Mouse (Mus musculus): Measurements from ENCODE around the gene Pirt. TPM values are rescaled to one million over a fixed set of nuclear protein-coding genes. Genes with fewer than 3 reads are reported as not detected.

Pirt gene
- total and polyA plus RNA-seq, 2 experiments, result not detected

DNA sequence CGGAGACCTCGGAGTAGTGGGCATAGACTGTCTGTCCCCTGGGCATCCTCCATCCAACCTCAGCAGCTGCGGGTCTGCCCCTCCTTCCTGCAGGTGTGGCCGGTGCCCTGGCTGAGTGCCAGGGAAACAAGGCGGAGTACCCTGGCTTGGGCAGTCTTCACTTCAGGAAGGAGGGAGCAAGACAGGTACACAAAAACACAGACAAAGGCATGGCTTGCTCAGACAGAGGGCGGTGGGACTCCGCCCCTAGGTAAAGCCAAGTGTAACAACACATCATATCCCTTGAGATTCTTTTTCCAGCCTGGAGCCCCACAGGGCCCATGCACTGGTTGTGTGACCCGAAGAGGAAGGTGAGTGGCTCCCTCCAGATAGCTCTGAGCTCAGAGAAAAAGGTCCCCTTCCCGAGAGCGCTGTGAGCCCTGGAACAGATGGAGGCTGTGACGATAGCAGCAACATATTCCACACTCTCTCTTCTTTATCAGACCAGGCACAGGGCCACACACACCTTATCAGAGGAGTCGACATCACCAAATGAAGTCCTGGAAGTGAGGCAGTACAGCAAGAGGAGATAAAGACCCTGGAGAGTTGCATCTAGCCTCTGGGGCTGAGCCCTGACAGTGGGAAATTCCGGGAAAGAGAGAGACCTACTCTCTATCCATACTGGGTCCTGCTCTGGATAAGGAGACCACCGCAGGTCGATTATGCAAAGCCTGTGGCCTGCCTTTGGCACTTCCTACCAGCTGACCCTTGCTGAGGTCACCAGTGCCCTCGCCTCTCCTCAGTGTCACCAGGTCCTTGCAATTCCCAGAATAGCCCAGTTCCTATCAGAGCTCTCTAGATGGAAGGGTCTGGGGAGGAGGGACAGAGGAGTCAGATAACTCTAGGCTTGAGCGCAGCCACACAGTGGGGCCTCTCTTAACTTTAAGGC is 1.0 kb downstream of the Pirt start:
- Histone ChIP-seq H3K4me3 (ENCODE audit: insufficient read depth, low read depth, low read length) (no peak overlapping the region), H3K27ac (replicated peaks; ENCODE audit: insufficient read depth, low read depth, low read length) (no peak overlapping the region), H3K27me3 (ENCODE audit: control insufficient read depth, insufficient read depth, low read length) (no peaks in the 10 kb centered on the region), H3K4me1 (ENCODE audit: control insufficient read depth, insufficient read depth, low read length) (no peaks in the 10 kb centered on the region), H3K79me2 (ENCODE audit: control insufficient read depth, insufficient read depth, low read length) (no peaks in the 10 kb centered on the region), H3K9ac (ENCODE audit: low read depth, low read length) (no peak overlapping the region), H3K36me3 (ENCODE audit: control insufficient read depth, insufficient read depth, low read length) (no peaks in the 10 kb centered on the region)
- TF ChIP-seq CTCF (IDR thresholded peaks at IDR 0.05; ENCODE audit: low read depth, low read length) (no peak), POLR2A (IDR thresholded peaks at IDR 0.05; ENCODE audit: extremely low read depth, insufficient read depth, low read length) (no peak)
- WGBS, result 39% methylated on average over 17 of the region's 17 CpGs
- no peak for DNase-seq (ENCODE audit: extremely low read depth, low read depth, low spot score)

DNA sequence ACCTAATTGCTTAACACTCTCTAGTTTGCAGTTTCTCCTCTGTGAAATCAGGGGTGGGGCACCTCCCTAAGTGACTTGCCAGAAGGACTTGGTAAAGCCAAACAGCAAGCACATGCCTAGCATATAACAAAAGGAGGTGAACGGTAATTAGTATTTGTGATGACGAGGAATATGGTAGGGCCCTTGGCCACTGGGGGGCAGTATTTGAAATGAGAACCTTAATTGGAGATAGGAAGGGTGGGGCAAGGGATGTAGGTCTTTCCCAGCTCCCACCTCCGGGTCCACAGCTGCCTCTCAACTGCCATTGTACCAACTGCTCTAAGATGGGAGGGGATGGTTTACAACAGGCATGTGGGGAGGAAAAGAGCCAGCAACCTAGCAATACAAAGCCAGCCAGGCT is 2.5 kb downstream of the Pirt start:
- Histone ChIP-seq H3K36me3 (ENCODE audit: control insufficient read depth, insufficient read depth, low read length) (no peaks in the 10 kb centered on the region), H3K27me3 (ENCODE audit: control insufficient read depth, insufficient read depth, low read length) (no peaks in the 10 kb centered on the region), H3K9ac (ENCODE audit: low read depth, low read length) (no peak overlapping the region), H3K27ac (replicated peaks; ENCODE audit: insufficient read depth, low read depth, low read length) (no peak overlapping the region), H3K4me1 (ENCODE audit: control insufficient read depth, insufficient read depth, low read length) (no peaks in the 10 kb centered on the region), H3K4me3 (ENCODE audit: insufficient read depth, low read depth, low read length) (no peak overlapping the region), H3K79me2 (ENCODE audit: control insufficient read depth, insufficient read depth, low read length) (no peaks in the 10 kb centered on the region)
- TF ChIP-seq POLR2A (IDR thresholded peaks at IDR 0.05; ENCODE audit: extremely low read depth, insufficient read depth, low read length), result no peak
- peak; percentile 42; the same call in 1 of the 2 replicates for TF ChIP-seq CTCF (IDR thresholded peaks at IDR 0.05; ENCODE audit: low read depth, low read length)
- 12% methylated on average over 3 of the region's 3 CpGs for WGBS
- DNase-seq (ENCODE audit: extremely low read depth, low read depth, low spot score), result peak; percentile 40

- Histone ChIP-seq H3K27me3 (ENCODE audit: control insufficient read depth, insufficient read depth, low read length) (no peaks in the 10 kb centered on the region), H3K79me2 (ENCODE audit: control insufficient read depth, insufficient read depth, low read length) (no peaks in the 10 kb centered on the region), H3K36me3 (ENCODE audit: control insufficient read depth, insufficient read depth, low read length) (no peaks in the 10 kb centered on the region), H3K27ac (replicated peaks; ENCODE audit: insufficient read depth, low read depth, low read length) (no peak overlapping the region), H3K9ac (ENCODE audit: low read depth, low read length) (no peak overlapping the region), H3K4me1 (ENCODE audit: control insufficient read depth, insufficient read depth, low read length) (no peaks in the 10 kb centered on the region), H3K4me3 (ENCODE audit: insufficient read depth, low read depth, low read length) (no peak overlapping the region)
- no peak for TF ChIP-seq POLR2A (IDR thresholded peaks at IDR 0.05; ENCODE audit: extremely low read depth, insufficient read depth, low read length)
- no peak for TF ChIP-seq CTCF (IDR thresholded peaks at IDR 0.05; ENCODE audit: low read depth, low read length)
- no peak for DNase-seq (ENCODE audit: extremely low read depth, low read depth, low spot score)
- 59% methylated on average over 2 of the region's 2 CpGs for WGBS
Measured at GRCm38 (mm10) chr11:66920012-66920411, 8.2 kb downstream of the Pirt start.

GRCm38 (mm10) chr11:66924095-66924823 is 12.5 kb downstream of the Pirt start:
- TF ChIP-seq CTCF (IDR thresholded peaks at IDR 0.05; ENCODE audit: low read depth, low read length) (no peak), POLR2A (IDR thresholded peaks at IDR 0.05; ENCODE audit: extremely low read depth, insufficient read depth, low read length) (no peak)
- DNase-seq (ENCODE audit: extremely low read depth, low read depth, low spot score), result no peak
- H3K4me1 ChIP-seq (ENCODE audit: control insufficient read depth, insufficient read depth, low read length), result no peaks in the 10 kb centered on the region
- H3K4me3 ChIP-seq (ENCODE audit: insufficient read depth, low read depth, low read length), result no peak overlapping the region
- H3K27ac ChIP-seq (replicated peaks; ENCODE audit: insufficient read depth, low read depth, low read length), result no peak overlapping the region
- no peaks in the 10 kb centered on the region for H3K36me3 ChIP-seq (ENCODE audit: control insufficient read depth, insufficient read depth, low read length)
- WGBS, result 77% methylated on average over 11 of the region's 11 CpGs
- H3K9ac ChIP-seq (ENCODE audit: low read depth, low read length), result no peak overlapping the region
- no peaks in the 10 kb centered on the region for H3K27me3 ChIP-seq (ENCODE audit: control insufficient read depth, insufficient read depth, low read length)
- H3K79me2 ChIP-seq (ENCODE audit: control insufficient read depth, insufficient read depth, low read length), result no peaks in the 10 kb centered on the region

DNA sequence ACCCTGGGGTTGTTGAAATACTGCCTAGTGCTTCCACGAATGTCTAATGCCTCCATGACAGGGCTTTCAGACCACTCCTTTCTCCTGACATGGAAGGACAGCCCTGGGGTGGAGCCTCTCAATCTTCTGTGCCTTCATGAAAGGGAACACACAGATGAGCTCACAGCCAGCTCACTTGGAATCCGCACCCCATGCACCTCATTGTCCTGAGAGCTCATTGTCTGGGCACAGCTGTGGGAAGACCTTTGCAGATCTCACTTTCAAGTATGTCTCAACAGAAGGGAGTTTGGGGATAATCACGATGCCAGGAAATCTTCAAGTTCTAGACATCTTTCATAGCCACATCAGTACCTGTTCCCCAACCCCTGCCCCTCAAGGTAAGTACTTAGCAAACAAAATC is 16.5 kb downstream of the Pirt start:
- no peak for TF ChIP-seq CTCF (IDR thresholded peaks at IDR 0.05; ENCODE audit: low read depth, low read length)
- TF ChIP-seq POLR2A (IDR thresholded peaks at IDR 0.05; ENCODE audit: extremely low read depth, insufficient read depth, low read length), result no peak
- no peaks in the 10 kb centered on the region for H3K4me1 ChIP-seq (ENCODE audit: control insufficient read depth, insufficient read depth, low read length)
- H3K9ac ChIP-seq (ENCODE audit: low read depth, low read length), result no peak overlapping the region
- no peak for DNase-seq (ENCODE audit: extremely low read depth, low read depth, low spot score)
- no peak overlapping the region for H3K27ac ChIP-seq (replicated peaks; ENCODE audit: insufficient read depth, low read depth, low read length)
- H3K36me3 ChIP-seq (ENCODE audit: control insufficient read depth, insufficient read depth, low read length), result no peaks in the 10 kb centered on the region
- H3K4me3 ChIP-seq (ENCODE audit: insufficient read depth, low read depth, low read length), result no peak overlapping the region
- WGBS, result 60% methylated on average over 3 of the region's 3 CpGs
- no peaks in the 10 kb centered on the region for H3K27me3 ChIP-seq (ENCODE audit: control insufficient read depth, insufficient read depth, low read length)
- no peaks in the 10 kb centered on the region for H3K79me2 ChIP-seq (ENCODE audit: control insufficient read depth, insufficient read depth, low read length)
